Mouse (Mus musculus): ENCODE data around the gene Slc22a6. TPM values are rescaled to one million over a fixed set of nuclear protein-coding genes. Genes with fewer than 3 reads are reported as not detected.

The Slc22a6 gene
- polyA plus RNA-seq, 1 experiment from 2014 or later: not detected

DNA sequence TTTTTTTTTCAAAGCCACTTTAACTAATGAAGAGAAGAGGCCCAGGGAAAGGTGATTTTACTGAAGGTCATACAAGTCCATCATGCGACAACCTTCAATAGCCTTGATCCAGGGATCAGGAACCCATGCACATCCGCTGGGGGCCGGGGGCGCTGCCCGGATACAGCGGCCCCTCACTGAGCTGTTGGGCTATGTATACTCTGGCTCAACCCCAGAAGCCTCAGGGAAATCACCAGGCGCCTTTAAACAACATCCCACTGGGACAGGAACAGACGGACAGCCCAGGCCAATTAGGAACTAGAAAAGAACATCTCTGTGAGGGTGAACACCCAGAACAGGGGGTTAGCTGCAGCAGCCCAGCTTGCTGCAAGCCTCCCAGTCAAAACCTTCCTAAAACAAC, 26.9 kb upstream of the Slc22a6 start, which contains the start of gene Slc22a8:
Gene Slc22a8, plus strand, starts transcription at position 301 of the 400 bp plus-strand sequence.
- H3K4me1 ChIP-seq: peaks cover 24% of the 10 kb centered on the region
- no peaks in the 10 kb centered on the region for H3K36me3 ChIP-seq
- H3K4me2 ChIP-seq (replicated peaks): no peak within 1 kb of the TSS
- no peak within 1 kb of the TSS for H3K4me3 ChIP-seq
- H3K27ac ChIP-seq: no peak within 1 kb of the TSS
- H3K9ac ChIP-seq: no peak within 1 kb of the TSS
- H3K27me3 ChIP-seq: no peaks in the 10 kb centered on the region
- H3K9me3 ChIP-seq: no peaks in the 10 kb centered on the region
- no peak for ATAC-seq (ENCODE audit: low FRiP score, low read depth)
- WGBS: 57% methylated on average over 8 of the region's 8 CpGs

DNA sequence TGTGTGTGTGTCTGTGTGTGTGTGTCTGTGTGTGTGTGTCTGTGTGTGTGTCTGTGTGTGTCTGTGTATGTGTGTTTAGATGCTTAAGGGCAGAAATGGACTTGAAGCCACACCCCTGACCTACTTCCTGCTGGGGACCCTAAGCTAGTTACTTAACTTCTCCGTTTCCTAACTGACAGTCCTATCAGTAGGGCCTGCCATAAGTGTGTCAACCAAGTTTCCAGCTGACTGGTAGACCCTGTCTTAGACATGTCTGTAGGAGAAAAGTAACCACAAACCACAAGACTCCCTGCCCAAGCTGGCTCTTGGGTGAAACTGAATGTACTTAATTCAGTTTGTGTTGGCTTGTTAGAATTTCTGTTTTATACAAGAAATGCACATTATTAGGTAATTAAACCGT, 25.7 kb upstream of the Slc22a6 start:
- Histone ChIP-seq H3K9ac (no peak overlapping the region), H3K4me2 (replicated peaks) (no peak overlapping the region), H3K4me1 (peaks cover 24% of the 10 kb centered on the region), H3K9me3 (no peaks in the 10 kb centered on the region), H3K4me3 (no peak overlapping the region), H3K27me3 (no peaks in the 10 kb centered on the region), H3K36me3 (no peaks in the 10 kb centered on the region), H3K27ac (no peak overlapping the region)
- ATAC-seq (ENCODE audit: low FRiP score, low read depth): no peak
- 40% methylated on average over 2 of the region's 2 CpGs for WGBS

DNA sequence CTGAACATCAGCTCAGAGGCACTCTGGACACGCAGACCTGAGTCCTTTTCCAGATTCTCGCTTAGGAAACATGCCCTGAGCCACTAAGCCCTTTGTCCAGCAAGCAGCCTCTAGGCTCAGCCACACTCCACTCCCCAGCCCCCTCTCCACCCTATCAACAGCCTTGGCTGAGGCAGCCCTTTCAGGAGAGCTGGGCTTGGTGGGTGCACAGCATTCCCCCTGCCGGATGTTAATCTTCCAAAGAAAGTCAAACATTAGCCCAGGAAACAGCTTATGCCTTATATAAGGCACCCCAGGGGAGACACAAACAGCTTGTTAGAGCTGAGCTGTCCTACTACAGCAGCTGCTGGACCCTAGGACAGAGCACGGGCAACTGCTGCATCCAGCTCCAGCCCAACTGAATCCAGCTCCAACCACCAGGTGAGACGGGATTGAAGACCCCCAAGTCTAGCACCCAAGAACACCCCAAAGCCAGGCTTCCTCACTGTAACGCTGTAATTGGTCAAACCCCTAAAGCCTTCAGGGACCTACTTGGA, 24.9 kb upstream of the Slc22a6 start:
- Histone ChIP-seq H3K9ac (no peak overlapping the region), H3K4me1 (peaks cover 24% of the 10 kb centered on the region), H3K9me3 (no peaks in the 10 kb centered on the region), H3K27ac (no peak overlapping the region), H3K36me3 (no peaks in the 10 kb centered on the region), H3K4me2 (replicated peaks) (no peak overlapping the region), H3K4me3 (no peak overlapping the region), H3K27me3 (no peaks in the 10 kb centered on the region)
- 71% methylated on average over 6 of the region's 6 CpGs for WGBS
- ATAC-seq (ENCODE audit: low FRiP score, low read depth): no peak

DNA sequence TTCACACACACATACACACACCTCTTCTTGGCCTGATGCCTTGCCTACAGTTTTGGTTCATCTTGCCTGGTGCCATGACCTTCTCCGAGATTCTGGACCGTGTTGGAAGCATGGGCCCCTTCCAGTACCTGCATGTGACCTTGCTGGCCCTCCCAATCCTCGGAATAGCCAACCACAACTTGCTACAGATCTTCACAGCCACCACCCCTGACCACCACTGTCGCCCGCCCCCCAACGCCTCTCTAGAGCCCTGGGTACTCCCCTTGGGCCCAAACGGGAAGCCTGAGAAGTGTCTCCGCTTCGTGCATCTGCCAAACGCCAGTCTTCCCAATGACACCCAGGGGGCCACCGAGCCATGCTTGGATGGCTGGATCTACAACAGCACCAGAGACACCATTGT, 24.0 kb upstream of the Slc22a6 start:
- Histone ChIP-seq H3K4me2 (replicated peaks) (no peak overlapping the region), H3K9ac (no peak overlapping the region), H3K27me3 (no peaks in the 10 kb centered on the region), H3K36me3 (no peaks in the 10 kb centered on the region), H3K9me3 (no peaks in the 10 kb centered on the region), H3K4me1 (peaks cover 24% of the 10 kb centered on the region), H3K27ac (no peak overlapping the region), H3K4me3 (no peak overlapping the region)
- WGBS: 89% methylated on average over 11 of the region's 11 CpGs
- ATAC-seq (ENCODE audit: low FRiP score, low read depth): no peak

DNA sequence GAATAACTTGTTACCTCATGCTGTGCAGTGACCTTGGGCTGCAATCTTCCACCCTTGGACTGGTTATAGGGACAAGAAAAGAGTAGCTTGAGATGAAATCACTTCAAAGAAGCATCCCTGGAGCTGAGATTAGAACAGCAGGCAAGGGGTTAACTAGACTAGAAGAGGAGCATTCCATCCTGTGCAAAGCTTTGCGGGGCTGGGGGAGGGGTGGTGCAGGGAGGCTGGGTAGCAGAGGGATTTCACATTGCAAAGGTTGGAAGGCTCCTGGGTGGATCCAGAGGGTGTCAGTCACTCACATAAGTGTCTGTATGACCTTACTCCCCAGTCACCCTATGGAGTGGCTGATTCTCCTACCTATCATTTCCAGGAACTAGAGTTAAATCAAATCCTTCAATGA, 23.3 kb upstream of the Slc22a6 start:
- ATAC-seq (ENCODE audit: low FRiP score, low read depth): no peak; the same call in 1 of the 2 replicates
- H3K27me3 ChIP-seq: no peaks in the 10 kb centered on the region

DNA sequence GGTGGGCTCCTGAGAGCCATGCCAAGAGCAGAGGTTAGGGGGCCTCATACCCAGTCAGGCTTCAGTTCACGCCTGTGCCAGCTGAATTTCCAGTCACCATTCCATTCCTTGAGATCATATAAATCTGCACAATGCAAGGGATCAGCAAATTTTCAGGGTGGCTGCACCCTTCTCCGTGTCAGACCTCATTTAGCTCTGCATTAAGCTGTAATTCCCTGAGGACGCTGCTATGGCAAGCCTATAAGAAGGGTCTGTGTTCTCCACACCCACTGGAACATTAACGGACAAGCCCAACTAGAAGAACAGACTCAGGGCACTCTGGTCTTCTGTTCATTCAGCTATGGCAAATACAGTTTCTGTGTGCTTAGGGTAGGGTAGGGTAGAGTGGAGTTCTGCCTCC, 20.6 kb upstream of the Slc22a6 start:
- ATAC-seq (ENCODE audit: low FRiP score, low read depth): no peak
- WGBS: 68% methylated on average over 4 of the region's 4 CpGs

More for the DNA sequence above, 23.3 kb upstream of the Slc22a6 start:
- no peak overlapping the region for H3K4me2 ChIP-seq (replicated peaks)
- no peak overlapping the region for H3K4me3 ChIP-seq
- WGBS: 0% methylated on average over 1 of the region's 1 CpGs
- H3K4me1 ChIP-seq: peaks cover 24% of the 10 kb centered on the region
- no peak overlapping the region for H3K9ac ChIP-seq
- no peak overlapping the region for H3K27ac ChIP-seq
- H3K9me3 ChIP-seq: no peaks in the 10 kb centered on the region
- no peaks in the 10 kb centered on the region for H3K36me3 ChIP-seq

DNA sequence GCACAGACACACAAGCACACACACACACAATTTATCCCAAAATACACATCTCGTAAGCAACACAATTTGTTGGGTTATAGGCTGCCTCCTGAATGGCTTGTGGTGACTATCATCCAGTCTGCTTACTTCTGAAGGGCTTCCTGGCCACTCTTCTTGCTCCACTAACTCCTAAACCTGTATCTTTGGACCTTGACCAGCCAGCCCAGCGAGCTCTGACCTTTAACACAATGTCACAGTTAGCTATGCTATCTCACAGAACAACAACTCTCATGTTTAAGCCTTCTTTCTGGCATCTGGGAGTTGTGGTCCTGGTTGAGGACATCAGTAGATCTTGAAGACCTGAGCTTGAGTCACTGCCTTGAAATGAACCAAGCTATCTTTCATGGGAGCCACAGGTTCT, 18.6 kb upstream of the Slc22a6 start:
- Histone ChIP-seq H3K36me3 (no peaks in the 10 kb centered on the region), H3K9me3 (no peaks in the 10 kb centered on the region), H3K4me1 (peaks cover 8% of the 10 kb centered on the region), H3K27me3 (no peaks in the 10 kb centered on the region), H3K27ac (no peak overlapping the region), H3K4me3 (no peak overlapping the region), H3K9ac (no peak overlapping the region), H3K4me2 (replicated peaks) (no peak overlapping the region)
- no peak for ATAC-seq (ENCODE audit: low FRiP score, low read depth)
- 70% methylated on average over 2 of the region's 2 CpGs for WGBS

More for the DNA sequence above, 20.6 kb upstream of the Slc22a6 start:
- Histone ChIP-seq H3K27ac (no peak overlapping the region), H3K4me2 (replicated peaks) (no peak overlapping the region), H3K36me3 (no peaks in the 10 kb centered on the region), H3K9ac (no peak overlapping the region), H3K27me3 (no peaks in the 10 kb centered on the region), H3K9me3 (no peaks in the 10 kb centered on the region), H3K4me1 (peaks cover 16% of the 10 kb centered on the region), H3K4me3 (no peak overlapping the region)

DNA sequence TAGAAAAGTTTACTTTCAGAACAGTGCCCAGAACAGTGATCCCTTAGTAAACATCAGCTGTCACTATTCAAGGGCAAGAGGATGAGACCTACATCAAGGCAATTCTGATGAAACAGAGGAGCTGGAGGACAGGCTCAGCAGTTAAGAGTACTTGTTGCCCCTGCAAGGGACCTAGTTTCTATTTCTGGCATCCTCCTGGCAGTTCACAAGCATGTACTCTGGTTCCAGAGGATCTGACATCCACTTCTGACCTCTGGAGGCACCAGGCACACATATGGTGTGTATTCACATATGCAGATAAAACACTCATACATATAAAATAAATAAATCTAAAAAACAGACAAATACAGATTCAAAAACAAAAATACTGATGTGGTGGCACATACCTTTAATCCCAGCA, 15.9 kb upstream of the Slc22a6 start:
- Histone ChIP-seq H3K36me3 (no peaks in the 10 kb centered on the region), H3K4me3 (no peak overlapping the region), H3K4me1 (no peaks in the 10 kb centered on the region), H3K4me2 (replicated peaks) (no peak overlapping the region), H3K27me3 (no peaks in the 10 kb centered on the region), H3K9ac (no peak overlapping the region), H3K27ac (no peak overlapping the region), H3K9me3 (no peaks in the 10 kb centered on the region)
- ATAC-seq (ENCODE audit: low FRiP score, low read depth): no peak

DNA sequence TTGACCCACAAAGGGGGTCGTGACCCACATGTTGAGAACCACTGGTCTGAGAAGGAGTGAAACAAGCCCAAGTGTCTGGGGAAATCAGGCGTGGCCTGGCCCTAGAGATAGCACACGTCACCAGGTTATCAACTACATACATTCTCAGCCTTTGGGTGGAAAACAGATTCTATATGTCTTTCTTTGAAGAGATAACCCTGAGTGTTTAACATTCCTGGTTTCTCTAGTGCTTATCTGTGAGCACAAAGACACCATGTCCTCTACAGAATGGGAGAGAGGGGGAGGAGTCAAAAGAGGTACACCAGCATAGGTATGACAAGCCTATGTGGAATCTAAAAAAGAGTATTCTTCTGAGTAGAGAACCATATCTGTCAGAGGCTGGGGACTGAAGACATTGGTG, 14.9 kb upstream of the Slc22a6 start:
- H3K4me1 ChIP-seq: no peaks in the 10 kb centered on the region
- no peak overlapping the region for H3K4me2 ChIP-seq (replicated peaks)
- 76% methylated on average over 3 of the region's 3 CpGs for WGBS
- no peaks in the 10 kb centered on the region for H3K36me3 ChIP-seq
- H3K9me3 ChIP-seq: no peaks in the 10 kb centered on the region
- H3K27ac ChIP-seq: no peak overlapping the region
- H3K9ac ChIP-seq: no peak overlapping the region
- H3K4me3 ChIP-seq: no peak overlapping the region
- no peak for ATAC-seq (ENCODE audit: low FRiP score, low read depth)
- no peaks in the 10 kb centered on the region for H3K27me3 ChIP-seq

DNA sequence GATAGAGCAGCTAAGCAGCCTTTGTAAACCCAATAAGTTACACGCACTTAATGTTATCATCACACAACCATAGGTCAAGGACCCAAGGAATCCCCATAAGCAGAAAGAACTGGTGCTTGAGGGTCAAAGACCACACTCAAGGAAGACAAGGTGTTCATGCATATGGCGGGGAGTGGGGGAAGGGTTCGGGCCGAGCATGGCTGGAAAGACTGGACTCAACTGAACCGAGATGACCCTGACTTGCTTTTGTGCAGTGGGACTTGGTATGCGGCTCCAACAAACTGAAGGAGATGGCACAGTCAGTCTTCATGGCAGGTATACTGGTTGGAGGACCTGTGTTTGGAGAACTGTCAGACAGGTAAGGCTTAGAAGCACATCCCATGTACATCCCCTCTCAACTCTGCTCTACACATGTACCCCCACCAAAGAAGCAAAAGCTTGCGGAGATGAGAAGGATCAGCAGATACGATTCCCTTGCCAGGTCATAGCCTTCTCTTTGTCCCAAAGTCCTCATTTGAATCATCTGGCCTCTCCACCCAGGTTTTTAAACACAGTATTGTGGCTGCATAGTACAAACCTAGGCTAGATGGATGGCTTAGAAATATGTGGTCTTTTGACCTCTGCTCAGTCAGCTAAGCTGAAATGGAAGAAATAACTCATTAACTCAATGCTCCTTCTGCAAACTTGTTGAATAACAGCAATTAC, 13.2 kb upstream of the Slc22a6 start:
- WGBS: 91% methylated on average over 8 of the region's 8 CpGs
- no peak for ATAC-seq (ENCODE audit: low FRiP score, low read depth)

DNA sequence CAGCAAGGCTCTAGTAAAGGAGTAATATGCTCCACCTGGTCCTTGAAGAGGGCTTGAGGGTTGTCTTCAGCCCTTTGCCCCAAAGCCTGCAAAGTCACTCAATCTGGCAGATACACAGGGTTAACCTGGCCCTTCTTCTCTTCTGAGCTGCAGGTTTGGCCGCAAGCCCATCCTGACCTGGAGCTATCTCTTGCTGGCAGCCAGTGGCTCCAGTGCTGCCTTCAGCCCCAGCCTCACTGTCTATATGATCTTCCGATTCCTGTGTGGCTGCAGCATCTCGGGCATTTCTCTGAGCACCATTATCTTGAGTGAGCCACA, 12.6 kb upstream of the Slc22a6 start:
- no peak overlapping the region for H3K4me2 ChIP-seq (replicated peaks)
- no peak overlapping the region for H3K9ac ChIP-seq
- no peak overlapping the region for H3K27ac ChIP-seq
- WGBS: 94% methylated on average over 3 of the region's 3 CpGs
- ATAC-seq (ENCODE audit: low FRiP score, low read depth): no peak
- no peaks in the 10 kb centered on the region for H3K36me3 ChIP-seq
- no peaks in the 10 kb centered on the region for H3K9me3 ChIP-seq
- H3K4me3 ChIP-seq: no peak overlapping the region
- H3K4me1 ChIP-seq: no peaks in the 10 kb centered on the region
- H3K27me3 ChIP-seq: no peaks in the 10 kb centered on the region

More for the DNA sequence above, 13.2 kb upstream of the Slc22a6 start:
- no peaks in the 10 kb centered on the region for H3K9me3 ChIP-seq
- H3K36me3 ChIP-seq: no peaks in the 10 kb centered on the region
- no peak overlapping the region for H3K4me3 ChIP-seq
- H3K4me1 ChIP-seq: no peaks in the 10 kb centered on the region
- no peak overlapping the region for H3K27ac ChIP-seq
- H3K27me3 ChIP-seq: no peaks in the 10 kb centered on the region
- no peak overlapping the region for H3K9ac ChIP-seq
- H3K4me2 ChIP-seq (replicated peaks): no peak overlapping the region

DNA sequence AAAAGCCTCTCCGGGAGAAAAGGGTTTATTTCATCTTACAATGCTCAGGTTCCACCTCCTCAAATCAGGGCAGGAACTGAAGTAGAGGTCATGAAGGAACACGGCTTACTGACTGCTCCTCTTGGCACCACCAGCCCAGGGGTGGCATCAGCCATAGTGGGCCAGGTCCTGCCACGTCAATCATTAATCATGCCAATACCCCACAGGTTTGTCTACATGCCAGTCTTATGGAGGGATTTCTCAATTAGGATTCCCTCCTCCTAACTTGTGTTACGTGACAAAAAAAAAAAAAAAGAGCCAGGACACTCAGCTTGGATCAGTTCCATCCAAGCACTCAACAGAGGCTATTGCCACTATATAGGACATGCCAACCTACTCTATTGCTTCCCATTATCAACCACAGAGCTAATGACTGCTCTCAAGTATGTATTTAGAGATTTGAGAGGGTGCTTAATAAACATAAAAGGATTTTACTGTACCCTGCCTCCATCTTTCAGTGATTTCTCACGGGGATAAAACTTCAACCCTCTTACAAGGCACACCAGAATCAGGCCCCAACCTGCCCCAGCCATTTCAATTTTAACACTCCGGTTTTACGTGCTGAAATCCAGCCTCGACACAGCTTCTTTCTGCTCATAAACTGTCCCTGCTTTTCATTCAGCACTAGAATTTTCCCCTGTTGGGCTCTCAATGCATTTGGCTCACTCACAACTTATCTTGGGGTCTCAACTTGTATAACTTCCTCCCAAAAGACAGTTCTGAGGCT, 6.3 kb upstream of the Slc22a6 start:
- no peak overlapping the region for H3K27ac ChIP-seq
- no peak overlapping the region for H3K4me3 ChIP-seq
- no peak overlapping the region for H3K9ac ChIP-seq
- H3K27me3 ChIP-seq: no peaks in the 10 kb centered on the region
- H3K4me1 ChIP-seq: peaks cover 9% of the 10 kb centered on the region; the same call in 1 of the 2 replicates
- no peaks in the 10 kb centered on the region for H3K9me3 ChIP-seq
- no peak for ATAC-seq (ENCODE audit: low FRiP score, low read depth)
- WGBS: 67% methylated on average over 8 of the region's 8 CpGs
- no peaks in the 10 kb centered on the region for H3K36me3 ChIP-seq
- H3K4me2 ChIP-seq (replicated peaks): no peak overlapping the region

Measured in limb, embryonic 13.5 days (tissue).